Mouse (Mus musculus) layer of hippocampus, adult 9-11 months (tissue): Measurements from ENCODE around the gene Rtel1.

Experiments used
- DNase-seq: peaks from one replicate; pipeline ENCODE4 v3.0.0; 2022

Rtel1 gene

DNA sequence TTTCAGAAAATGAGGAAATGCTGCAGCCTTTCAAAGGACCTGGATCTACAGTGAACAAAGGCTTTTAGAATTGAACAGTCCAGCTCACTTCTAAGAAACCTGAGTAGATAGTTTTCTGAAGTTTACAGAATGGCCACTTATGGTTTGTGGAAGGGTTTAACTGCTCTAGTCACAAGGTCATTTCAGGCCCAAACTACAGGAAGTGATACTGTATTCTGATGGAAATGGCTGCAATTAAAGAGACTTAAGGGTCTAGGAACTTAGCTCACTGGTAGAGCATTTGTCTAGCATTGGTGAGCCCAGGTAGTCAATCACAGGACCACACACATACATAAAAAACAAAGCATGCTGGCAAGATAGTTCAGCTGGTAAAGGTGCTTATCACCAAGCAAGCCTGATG lies 13.0 kb downstream of the Rtel1 start:
- no peak for DNase-seq

DNA sequence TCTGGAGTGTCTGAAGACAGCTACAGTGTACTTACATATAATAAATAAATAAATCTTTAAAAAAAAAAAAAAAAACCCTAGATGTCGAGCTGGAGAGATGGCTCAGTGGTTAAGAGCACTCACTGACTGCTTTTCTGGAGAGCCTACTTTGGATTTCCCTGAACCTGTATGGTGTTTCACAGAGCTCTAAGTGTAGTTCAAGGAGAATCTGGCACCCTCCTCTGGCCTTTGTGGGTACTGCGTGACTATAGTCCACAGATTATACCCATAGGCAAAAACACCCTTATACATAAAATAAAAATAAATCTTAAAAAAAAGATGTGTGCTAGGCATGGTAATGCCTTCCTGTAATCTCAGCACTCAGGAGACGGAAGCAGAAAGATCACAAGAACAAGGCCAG lies 14.5 kb downstream of the Rtel1 start:
- peak; percentile 57 for DNase-seq

GRCm38 (mm10) chr2:181340426-181340825 lies 20.9 kb downstream of the Rtel1 start:
- DNase-seq, result no peak

- no peak for DNase-seq
Measured at GRCm38 (mm10) chr2:181342766-181343165, 23.2 kb downstream of the Rtel1 start.

GRCm38 (mm10) chr2:181356780-181357179 lies 37.2 kb downstream of the Rtel1 start:
- DNase-seq, result no peak

DNA sequence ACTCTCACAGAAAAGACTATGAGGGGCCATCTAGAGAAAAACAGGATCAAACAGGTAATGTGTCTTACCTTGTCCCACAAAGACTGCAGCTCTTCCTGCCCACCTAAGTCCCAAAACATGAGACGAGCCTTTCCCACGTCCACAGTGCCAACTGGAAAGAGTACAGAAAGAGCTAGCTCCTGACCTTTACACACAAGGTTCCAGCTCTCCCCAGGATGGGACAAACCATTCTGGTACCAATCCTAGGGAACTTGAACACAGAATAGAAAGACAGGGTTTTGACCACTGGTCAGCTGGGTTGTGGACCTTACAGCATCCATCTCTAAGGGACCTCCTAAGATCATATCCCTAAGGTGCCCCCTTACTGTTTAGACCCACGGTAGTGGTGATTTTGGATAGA lies 44.4 kb downstream of the Rtel1 start:
- DNase-seq, result no peak

- no peak for DNase-seq
Measured at GRCm38 (mm10) chr2:181364487-181364859, 44.9 kb downstream of the Rtel1 start.

GRCm38 (mm10) chr2:181364860-181365596 lies 45.5 kb downstream of the Rtel1 start, which contains the start of the genes Zgpat and Arfrp1:
Gene Zgpat, plus strand, starts transcription at chr2:181364928.
Gene Arfrp1, minus strand, starts transcription at chr2:181365404.
- peak; percentile 86 for DNase-seq

DNA sequence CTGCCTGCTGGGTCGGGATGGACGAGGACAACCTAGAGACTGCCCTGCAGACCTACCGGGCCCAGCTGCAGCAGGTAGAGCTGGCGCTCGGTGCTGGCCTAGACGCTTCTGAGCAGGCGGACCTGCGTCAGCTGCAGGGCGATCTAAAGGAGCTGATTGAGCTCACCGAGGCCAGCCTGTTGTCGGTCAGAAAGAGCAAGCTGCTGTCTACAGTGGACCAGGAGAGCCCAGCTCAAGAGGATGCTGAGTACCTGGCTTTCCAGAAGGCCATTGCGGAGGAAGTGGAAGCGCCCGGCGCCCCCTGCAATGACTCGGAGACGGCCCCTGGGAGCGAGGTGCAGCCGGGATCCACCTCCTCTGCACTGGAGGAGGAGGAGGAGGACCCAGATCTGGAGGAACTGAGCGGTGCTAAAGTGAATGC lies 46.1 kb downstream of the Rtel1 start:
- no peak for DNase-seq

- no peak for DNase-seq
Measured at GRCm38 (mm10) chr2:181370001-181370400, 50.5 kb downstream of the Rtel1 start.

DNA sequence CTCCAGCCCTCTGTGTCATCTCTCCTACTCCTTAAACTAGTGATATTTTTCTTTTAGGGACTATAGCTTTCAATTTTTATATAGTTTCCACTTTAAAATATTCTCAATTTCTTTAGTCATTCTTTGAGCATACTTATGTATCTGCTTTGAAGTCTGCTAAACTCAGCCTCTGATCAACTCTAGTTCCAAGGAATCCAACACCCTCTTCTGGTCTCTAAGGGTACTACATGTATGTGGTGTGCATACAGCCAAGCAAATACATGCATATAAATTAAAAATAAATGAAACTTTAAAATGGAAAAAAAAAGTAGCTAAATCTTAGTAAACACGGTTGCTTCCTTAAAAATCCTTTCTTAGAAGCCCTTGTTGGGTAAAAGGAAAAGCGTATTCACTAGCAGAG lies 56.2 kb downstream of the Rtel1 start:
- DNase-seq, result no peak

DNA sequence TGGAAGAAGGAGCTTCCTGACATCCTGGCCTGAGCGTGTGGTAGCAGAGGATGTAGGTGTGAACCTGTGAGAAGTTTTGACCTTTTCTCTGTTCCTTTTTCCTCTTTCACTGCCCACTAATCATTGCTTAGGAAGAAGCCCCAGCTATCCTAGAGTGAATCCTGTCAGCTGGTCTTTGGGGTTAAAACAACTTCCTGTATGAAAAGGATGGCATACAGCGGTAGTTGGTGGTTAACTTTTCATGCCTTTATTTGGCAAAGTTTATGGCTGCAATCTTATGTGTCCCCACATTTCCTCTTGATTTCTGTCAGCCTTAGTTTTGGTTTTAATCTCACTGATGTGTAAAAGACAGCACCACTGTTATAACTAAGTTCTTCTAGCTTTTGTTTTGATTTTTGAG lies 57.7 kb downstream of the Rtel1 start:
- no peak for DNase-seq

- DNase-seq, result no peak
Measured at GRCm38 (mm10) chr2:181378701-181379100, 59.2 kb downstream of the Rtel1 start.

DNA sequence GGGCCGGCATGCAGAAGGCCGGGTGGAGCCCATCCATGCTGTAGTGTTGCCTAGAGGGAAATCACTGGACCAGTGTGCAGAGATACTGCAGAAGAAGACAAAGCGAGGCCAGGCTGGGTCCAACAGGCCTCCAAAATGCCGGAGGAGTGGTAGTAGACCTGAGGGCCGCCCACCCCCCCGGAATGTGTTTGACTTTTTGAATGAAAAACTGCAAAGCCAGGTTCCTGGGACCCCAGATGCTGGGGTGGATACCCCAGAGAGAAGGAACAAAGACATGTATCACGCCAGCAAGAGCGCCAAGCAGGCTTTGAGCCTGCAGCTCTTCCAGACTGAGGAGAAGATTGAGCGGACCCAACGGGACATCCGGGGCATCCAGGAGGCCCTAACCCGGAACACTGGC lies 60.2 kb downstream of the Rtel1 start, which contains the start of gene Lime1:
TSS of gene Lime1 (plus strand) at position 301 of the 400 bp plus-strand sequence.
- no peak for DNase-seq

DNA sequence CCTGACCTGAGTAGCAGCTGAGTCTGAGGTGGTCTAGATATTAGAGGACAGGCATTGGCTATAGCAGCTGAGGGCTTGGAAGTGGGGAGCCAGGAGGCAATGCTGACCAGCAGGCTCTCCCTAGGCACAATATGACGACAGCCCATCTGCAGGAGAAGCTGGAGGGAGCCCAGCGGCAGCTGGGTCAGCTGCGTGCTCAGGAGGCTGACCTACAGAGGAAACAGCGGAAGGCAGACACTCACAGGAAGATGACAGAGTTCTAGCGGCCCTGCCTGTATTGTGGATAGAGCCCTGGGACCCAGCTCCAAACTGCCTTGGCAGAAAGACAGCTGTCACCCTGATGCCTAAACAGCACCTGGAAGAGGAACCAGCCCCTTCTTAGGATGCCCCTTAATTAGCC lies 60.7 kb downstream of the Rtel1 start:
- no peak for DNase-seq

DNA sequence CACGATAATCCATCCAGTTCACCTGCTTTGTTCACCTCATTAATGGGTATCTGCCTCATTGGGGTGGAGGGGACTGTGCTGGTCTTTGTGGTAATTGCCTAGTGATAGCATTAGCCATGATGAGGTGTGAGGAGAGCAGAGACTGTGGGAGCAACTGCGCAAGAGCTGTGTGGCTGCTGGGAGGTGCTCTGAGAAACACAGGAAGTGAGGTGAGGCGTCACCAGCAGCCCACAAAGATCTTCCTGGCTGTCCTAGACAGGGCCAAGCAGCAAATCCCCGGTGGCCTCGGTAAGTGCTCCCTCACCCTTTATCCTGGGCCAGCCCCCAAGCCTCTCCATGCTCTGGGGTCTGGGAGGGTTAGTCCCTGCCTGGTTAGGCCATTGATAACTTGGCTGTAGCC lies 61.6 kb downstream of the Rtel1 start:
- no peak for DNase-seq

- no peak for DNase-seq
Measured at GRCm38 (mm10) chr2:181381631-181382306, 62.2 kb downstream of the Rtel1 start.

- DNase-seq, result no peak
Measured at GRCm38 (mm10) chr2:181384463-181384862, 64.9 kb downstream of the Rtel1 start.

GRCm38 (mm10) chr2:181384919-181385391 lies 65.4 kb downstream of the Rtel1 start:
- peak; percentile 50 for DNase-seq

DNA sequence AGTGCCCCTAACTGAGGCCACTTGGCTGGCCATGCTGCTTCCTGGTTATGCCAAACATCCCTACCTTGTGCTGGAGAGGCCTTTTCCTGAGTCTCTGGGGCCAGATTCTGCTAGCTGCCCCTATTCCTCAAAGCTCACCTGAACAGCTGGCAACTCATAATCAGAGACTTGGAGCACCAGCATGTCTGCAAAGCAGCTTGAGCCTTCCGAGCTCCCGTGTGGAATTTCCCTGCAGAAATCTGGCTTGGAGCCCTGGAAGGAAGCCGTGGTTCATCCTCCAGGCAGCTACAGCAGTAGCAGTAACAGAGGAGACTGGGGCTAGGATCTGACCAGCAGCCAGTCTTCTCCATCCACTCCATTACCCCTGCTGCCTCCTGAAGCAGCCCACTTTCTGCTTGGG lies 66.3 kb downstream of the Rtel1 start:
- DNase-seq, result peak; percentile 44

DNA sequence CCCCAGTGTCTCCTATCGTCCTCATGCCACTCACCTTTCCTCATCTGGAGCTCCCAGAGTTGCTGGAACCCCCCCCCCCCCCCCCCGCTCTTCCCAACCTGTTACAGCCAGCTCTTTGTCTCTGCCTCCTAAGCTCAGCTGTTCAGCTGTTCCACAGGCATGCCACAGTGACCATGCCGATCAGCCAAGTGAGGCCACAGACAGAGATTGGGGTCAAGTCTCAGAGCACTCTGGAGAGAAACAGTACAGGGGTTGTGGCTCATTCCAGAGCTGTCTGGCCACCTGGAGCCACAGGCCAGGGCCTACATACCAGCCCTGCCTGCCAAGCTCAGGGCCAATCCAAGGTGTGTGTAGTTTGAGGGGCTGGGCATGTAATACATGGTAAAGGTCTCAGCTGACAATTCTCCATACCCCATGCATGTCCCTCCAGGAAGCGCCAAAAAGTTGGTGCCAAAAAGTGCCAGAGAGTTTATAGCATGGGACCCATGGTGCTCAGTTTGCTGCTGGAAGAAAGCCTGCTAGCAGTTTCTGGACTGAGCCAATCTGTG lies 67.2 kb downstream of the Rtel1 start:
- no peak for DNase-seq

GRCm38 (mm10) chr2:181390136-181390870 lies 70.8 kb downstream of the Rtel1 start:
- no peak for DNase-seq

DNA sequence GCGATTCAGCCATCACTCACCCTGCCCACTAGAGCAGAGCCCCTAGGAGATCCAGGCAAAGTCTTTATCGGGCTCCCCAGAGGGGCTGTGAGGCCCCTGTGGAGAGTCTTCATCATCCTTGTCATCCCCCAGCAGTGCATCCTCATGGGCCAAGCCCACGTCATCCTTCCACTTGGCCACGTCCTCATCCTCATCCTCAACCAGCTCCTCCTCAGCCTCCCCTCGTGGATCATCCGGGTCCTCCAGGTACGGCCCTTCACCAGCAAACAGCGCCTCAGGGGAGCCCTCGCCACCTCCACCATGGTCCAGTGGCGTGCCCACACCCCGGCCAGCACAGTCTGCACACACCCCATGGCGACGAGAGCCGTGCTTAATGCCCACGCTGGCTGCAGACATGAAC lies 71.5 kb downstream of the Rtel1 start:
- no peak for DNase-seq
